Mouse (Mus musculus) hindbrain, embryonic 11.5 days (tissue): Measurements from ENCODE around the gene Slk. TPM values are rescaled to one million over a fixed set of nuclear protein-coding genes. Genes with fewer than 3 reads are reported as not detected.

ENCODE experiments used
- ATAC-seq: fragments of 200-750 bp; cut with Nextera tagmentation; 2 replicates; pipeline ENCODE4 v1.8.0; 2017; ENCODE audit warnings: mild to moderate bottlenecking, moderate TSS enrichment, moderate library complexity; ENCODE audit not compliant: low FRiP score
- DNase-seq: peaks from one replicate; pipeline ENCODE4 v3.0.0-alpha.2; 2015; ENCODE audit warnings: low spot score
- H3K27ac ChIP-seq: fragments of 300-500 bp; sonication (generic); 2 replicates; pipeline ENCODE4 v1.5.1; 2014; ENCODE audit warnings: mild to moderate bottlenecking, low read depth, low read length
- H3K27me3 ChIP-seq: fragments of 300-500 bp; sonication (generic); 2 replicates; pipeline ENCODE4 v1.6.1; 2014; ENCODE audit warnings: mild to moderate bottlenecking, low read length, moderate library complexity, mixed read lengths; ENCODE audit not compliant: control insufficient read depth, insufficient read depth
- H3K36me3 ChIP-seq: fragments of 300-500 bp; sonication (generic); 2 replicates; pipeline ENCODE4 v1.6.1; 2014; ENCODE audit warnings: mild to moderate bottlenecking, low read length, moderate library complexity, mixed read lengths; ENCODE audit not compliant: control insufficient read depth, insufficient read depth
- H3K4me1 ChIP-seq: fragments of 300-500 bp; sonication (generic); replicated peaks from 2 replicates; pipeline ENCODE4 v1.6.1; 2014; ENCODE audit warnings: low read length, mixed read lengths; ENCODE audit not compliant: control insufficient read depth, insufficient read depth
- H3K4me2 ChIP-seq: fragments of 300-500 bp; sonication (generic); replicated peaks from 2 replicates; pipeline ENCODE4 v1.6.1; 2014; ENCODE audit warnings: mild to moderate bottlenecking, low read depth, low read length
- H3K4me3 ChIP-seq: fragments of 300-500 bp; sonication (generic); 2 replicates; pipeline ENCODE4 v1.5.1; 2014; ENCODE audit warnings: low read depth, low read length
- H3K9ac ChIP-seq: fragments of 300-500 bp; sonication (generic); 2 replicates; pipeline ENCODE4 v1.6.1; 2014; ENCODE audit warnings: low read depth, low read length
- H3K9me3 ChIP-seq: fragments of 300-500 bp; sonication (generic); 2 replicates; pipeline ENCODE4 v1.6.1; 2016; ENCODE audit warnings: low read length; ENCODE audit not compliant: control insufficient read depth
- WGBS: fragments of 180-500 bp; shearing (Covaris S2); extraction: QIAGEN DNeasy Blood & Tissue Kit; methylation state at CpG from one replicate; pipeline ENCODE4 v1.1.7; 2014; 5-methylcytosine and 5-hydroxymethylcytosine counted together
- polyA plus RNA-seq: library from polyadenylated mRNA; unstranded; fragments of >200 nt; fragmentation: Nextera tagmentation; extraction: Ambion mirVana; gene quantifications from 2 replicates; pipeline ENCODE4 v1.2.1, GENCODE M21; 2014

Gene Slk
- polyA plus RNA-seq, 1 experiment from 2014 or later: 13.8 TPM

GRCm38 (mm10) chr19:47579788-47580631, 532 bp downstream of the Slk start:
- peak overlapping the region; percentile 64 for H3K4me3 ChIP-seq
- peak overlapping the region; percentile 49 for H3K4me2 ChIP-seq
- H3K9me3 ChIP-seq: no peaks in the 10 kb centered on the region
- WGBS: under 1% methylated on average over 59 of the region's 96 CpGs
- peak; percentile 58 for DNase-seq
- H3K4me1 ChIP-seq: 0 out of 2 replicates have a peak, but pooled peaks cover 5% of the 10 kb centered on the region
- no peaks in the 10 kb centered on the region for H3K36me3 ChIP-seq
- H3K27ac ChIP-seq: peak overlapping the region; percentile 88
- peak; percentile 81 for ATAC-seq
- H3K27me3 ChIP-seq: no peaks in the 10 kb centered on the region
- H3K9ac ChIP-seq: peak overlapping the region; percentile 89

- H3K4me2 ChIP-seq: no peak overlapping the region
These were observed 6.3 kb downstream of the Slk start for GRCm38 (mm10) chr19:47585772-47586171.

GRCm38 (mm10) chr19:47587009-47587408, 7.5 kb downstream of the Slk start:
- no peak for ATAC-seq
- 87% methylated on average over 1 of the region's 1 CpGs for WGBS
- no peak for DNase-seq

More at GRCm38 (mm10) chr19:47585772-47586171, 6.3 kb downstream of the Slk start:
- WGBS: 88% methylated on average over 1 of the region's 1 CpGs
- H3K27me3 ChIP-seq: no peaks in the 10 kb centered on the region
- no peaks in the 10 kb centered on the region for H3K36me3 ChIP-seq
- H3K9ac ChIP-seq: no peak overlapping the region
- H3K9me3 ChIP-seq: no peaks in the 10 kb centered on the region
- H3K4me3 ChIP-seq: no peak overlapping the region
- ATAC-seq: no peak
- no peak for DNase-seq
- H3K27ac ChIP-seq: no peak overlapping the region
- 0 out of 2 replicates have a peak, but pooled peaks cover 2% of the 10 kb centered on the region for H3K4me1 ChIP-seq

GRCm38 (mm10) chr19:47608513-47608912, 29.0 kb downstream of the Slk start:
- Histone ChIP-seq H3K27me3 (no peaks in the 10 kb centered on the region), H3K9ac (no peak overlapping the region), H3K4me2 (no peak overlapping the region), H3K36me3 (no peaks in the 10 kb centered on the region), H3K4me1 (no peaks in the 10 kb centered on the region), H3K9me3 (no peaks in the 10 kb centered on the region), H3K4me3 (no peak overlapping the region), H3K27ac (no peak overlapping the region)
- no peak for ATAC-seq
- no peak for DNase-seq
- 69% methylated on average over 3 of the region's 3 CpGs for WGBS

More at GRCm38 (mm10) chr19:47587009-47587408, 7.5 kb downstream of the Slk start:
- no peak overlapping the region for H3K27ac ChIP-seq
- no peak overlapping the region for H3K9ac ChIP-seq
- H3K9me3 ChIP-seq: no peaks in the 10 kb centered on the region
- no peaks in the 10 kb centered on the region for H3K4me1 ChIP-seq
- H3K27me3 ChIP-seq: no peaks in the 10 kb centered on the region
- H3K36me3 ChIP-seq: no peaks in the 10 kb centered on the region
- no peak overlapping the region for H3K4me3 ChIP-seq
- no peak overlapping the region for H3K4me2 ChIP-seq

GRCm38 (mm10) chr19:47613442-47613841, 34.0 kb downstream of the Slk start:
- H3K36me3 ChIP-seq: no peaks in the 10 kb centered on the region
- no peak overlapping the region for H3K27ac ChIP-seq
- H3K9ac ChIP-seq: no peak overlapping the region
- no peak overlapping the region for H3K4me2 ChIP-seq
- H3K9me3 ChIP-seq: no peaks in the 10 kb centered on the region
- 57% methylated on average over 7 of the region's 7 CpGs for WGBS
- H3K4me1 ChIP-seq: no peaks in the 10 kb centered on the region
- no peak overlapping the region for H3K4me3 ChIP-seq
- no peaks in the 10 kb centered on the region for H3K27me3 ChIP-seq
- DNase-seq: no peak
- ATAC-seq: no peak

GRCm38 (mm10) chr19:47621478-47621877, 42.0 kb downstream of the Slk start:
- Histone ChIP-seq H3K9me3 (no peaks in the 10 kb centered on the region), H3K4me2 (no peak overlapping the region), H3K4me3 (no peak overlapping the region), H3K9ac (no peak overlapping the region), H3K27me3 (no peaks in the 10 kb centered on the region), H3K27ac (no peak overlapping the region), H3K36me3 (peaks cover 7% of the 10 kb centered on the region; the same call in 1 of the 2 replicates), H3K4me1 (no peaks in the 10 kb centered on the region)
- no peak for ATAC-seq
- WGBS: 82% methylated on average over 8 of the region's 8 CpGs
- DNase-seq: no peak

GRCm38 (mm10) chr19:47624940-47625711, 45.6 kb downstream of the Slk start:
- no peak overlapping the region for H3K9ac ChIP-seq
- H3K4me2 ChIP-seq: no peak overlapping the region
- 36% methylated on average over 10 of the region's 10 CpGs for WGBS
- ATAC-seq: no peak
- no peaks in the 10 kb centered on the region for H3K4me1 ChIP-seq
- H3K36me3 ChIP-seq: peaks cover 6% of the 10 kb centered on the region; the same call in 1 of the 2 replicates
- no peaks in the 10 kb centered on the region for H3K27me3 ChIP-seq
- no peaks in the 10 kb centered on the region for H3K9me3 ChIP-seq
- no peak overlapping the region for H3K4me3 ChIP-seq
- peak; percentile 18 for DNase-seq
- peak overlapping the region; percentile 42; the same call in 1 of the 2 replicates for H3K27ac ChIP-seq

GRCm38 (mm10) chr19:47627450-47627849, 48.0 kb downstream of the Slk start:
- H3K27me3 ChIP-seq: no peaks in the 10 kb centered on the region
- H3K4me3 ChIP-seq: no peak overlapping the region
- DNase-seq: no peak
- H3K9ac ChIP-seq: no peak overlapping the region
- H3K36me3 ChIP-seq: 0 out of 2 replicates have a peak, but pooled peaks cover 2% of the 10 kb centered on the region
- no peaks in the 10 kb centered on the region for H3K4me1 ChIP-seq
- WGBS: 92% methylated on average over 10 of the region's 10 CpGs
- no peaks in the 10 kb centered on the region for H3K9me3 ChIP-seq
- no peak overlapping the region for H3K4me2 ChIP-seq
- H3K27ac ChIP-seq: no peak overlapping the region
- no peak for ATAC-seq
